Mouse (Mus musculus) layer of hippocampus, adult 9-10 months (tissue): Measurements from ENCODE around the gene Ddx6.

Experiments used
- DNase-seq: peaks from one replicate; pipeline ENCODE4 v3.0.0; 2022; ENCODE audit warnings: low spot score

The Ddx6 gene

DNA sequence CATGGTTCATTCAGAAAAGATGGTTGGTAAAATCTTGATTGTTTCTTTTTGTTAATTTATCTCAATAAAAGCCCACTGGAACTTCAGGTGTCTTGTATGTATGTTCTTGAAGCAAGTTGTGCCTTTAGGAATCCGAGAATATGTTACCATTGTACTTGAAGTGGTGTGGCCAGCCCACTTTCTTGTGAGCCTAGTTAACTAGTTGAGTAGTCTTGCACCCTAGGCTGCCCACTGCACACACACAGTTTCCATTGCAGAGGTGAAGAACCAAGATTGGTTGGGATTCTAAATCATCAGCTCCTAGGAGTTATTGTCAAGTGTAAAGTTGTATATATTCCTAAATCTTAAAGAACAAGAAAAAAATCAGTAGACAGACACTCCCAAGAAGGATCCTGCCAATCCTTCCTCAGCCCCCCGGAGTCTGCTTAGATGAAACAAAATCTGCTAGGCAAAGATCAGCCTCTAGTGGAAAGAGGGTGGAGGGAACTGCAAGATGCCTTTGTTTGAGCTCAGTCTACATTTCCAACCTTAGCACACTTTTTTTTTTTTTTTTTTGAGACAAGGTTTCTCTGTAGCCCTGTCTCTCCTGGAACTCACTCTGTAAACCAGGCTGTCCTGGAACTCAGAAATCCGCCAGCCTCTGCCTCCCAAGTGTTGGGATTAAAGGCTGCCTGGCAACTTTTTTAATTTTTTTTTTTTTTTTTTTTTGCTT, 36.1 kb downstream of the Ddx6 start:
- no peak for DNase-seq

DNA sequence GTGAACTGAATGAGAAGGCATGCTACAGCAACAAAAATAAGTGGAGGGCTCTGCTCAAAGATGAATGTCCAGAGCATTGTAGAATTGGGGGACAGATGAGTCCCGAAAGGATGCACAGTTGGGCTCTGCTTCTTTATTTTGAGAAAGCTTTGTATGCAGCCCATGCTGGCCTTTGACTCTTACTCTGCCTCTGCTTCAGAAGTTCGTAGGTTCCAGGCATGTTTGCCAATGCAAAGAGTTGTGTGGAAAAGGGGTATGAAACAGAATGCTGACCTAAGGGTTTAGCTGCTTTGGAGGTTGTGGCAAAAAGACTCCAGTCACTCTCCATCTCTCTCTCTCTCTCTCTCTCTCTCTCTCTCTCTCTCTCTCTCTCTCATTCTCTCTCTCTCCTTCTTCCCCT, 36.9 kb downstream of the Ddx6 start:
- no peak for DNase-seq

- no peak for DNase-seq
Observed at GRCm38 (mm10) chr9:44643103-44643502, 38.4 kb downstream of the Ddx6 start.

- no peak for DNase-seq
Observed at GRCm38 (mm10) chr9:44644186-44644585, 39.5 kb downstream of the Ddx6 start.

DNA sequence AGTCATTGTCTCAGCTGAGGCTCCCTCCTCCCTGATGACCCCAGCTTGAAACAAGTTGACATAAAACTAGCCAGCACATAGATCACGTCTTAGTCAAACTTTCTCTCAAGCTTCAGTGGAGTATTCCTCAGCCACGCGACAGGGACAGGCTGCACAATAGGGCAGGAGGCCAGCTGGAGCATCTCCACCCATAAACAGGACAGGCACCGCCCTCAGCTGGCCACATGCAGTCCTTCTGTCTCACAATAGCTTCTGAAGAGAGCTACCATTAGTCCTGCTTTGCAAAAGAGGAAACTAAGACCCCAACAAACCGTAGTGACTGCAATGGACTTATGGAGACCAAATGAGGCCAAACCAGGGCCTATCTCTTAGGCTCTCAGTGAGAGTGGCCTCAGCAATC, 40.8 kb downstream of the Ddx6 start:
- DNase-seq = no peak

- DNase-seq = no peak
Observed at GRCm38 (mm10) chr9:44645924-44646323, 41.2 kb downstream of the Ddx6 start.

DNA sequence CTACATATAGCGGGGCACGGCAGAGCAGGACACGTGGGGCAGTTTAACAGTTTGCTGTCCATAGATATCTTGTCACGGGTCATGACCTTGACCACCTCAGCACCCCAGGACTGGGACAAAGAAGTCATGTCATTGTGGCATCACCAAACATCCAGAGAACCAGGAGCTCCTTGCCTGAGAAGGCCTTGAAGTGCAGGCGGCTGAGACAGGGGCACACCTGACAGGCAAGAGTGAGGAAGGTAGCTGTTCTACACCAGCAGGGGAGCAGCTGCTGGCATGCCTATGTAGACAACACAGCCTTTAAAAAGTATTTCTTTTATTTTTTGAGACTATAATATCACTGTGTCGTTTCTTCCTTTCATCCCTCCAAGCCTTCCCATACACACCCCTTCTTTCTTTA, 41.7 kb downstream of the Ddx6 start:
- DNase-seq = no peak

- no peak for DNase-seq
Observed at GRCm38 (mm10) chr9:44647026-44647425, 42.3 kb downstream of the Ddx6 start.

GRCm38 (mm10) chr9:44647656-44648055, 43.0 kb downstream of the Ddx6 start:
- no peak for DNase-seq

GRCm38 (mm10) chr9:44648881-44649281, 44.2 kb downstream of the Ddx6 start:
- DNase-seq = no peak

DNA sequence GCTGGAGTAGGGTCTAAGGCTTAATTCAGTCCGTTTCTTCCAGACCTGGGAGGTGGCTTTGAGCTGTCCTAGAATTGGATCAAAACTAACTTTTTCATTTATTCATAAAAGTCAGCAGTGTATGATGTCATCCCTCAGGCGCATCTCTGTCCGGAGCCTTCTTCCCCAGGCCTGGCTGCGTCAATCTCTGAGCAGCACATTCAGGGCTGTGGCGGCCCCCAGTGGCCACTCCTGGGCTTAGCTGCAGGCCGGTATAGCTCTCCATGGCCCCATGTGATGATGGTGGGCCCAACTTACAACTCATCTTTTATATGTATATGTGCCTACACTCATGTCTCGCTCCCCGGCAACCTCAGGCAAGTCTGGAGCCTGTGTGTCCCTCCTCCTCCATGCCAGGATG, 47.3 kb downstream of the Ddx6 start:
- peak; percentile 27 for DNase-seq

DNA sequence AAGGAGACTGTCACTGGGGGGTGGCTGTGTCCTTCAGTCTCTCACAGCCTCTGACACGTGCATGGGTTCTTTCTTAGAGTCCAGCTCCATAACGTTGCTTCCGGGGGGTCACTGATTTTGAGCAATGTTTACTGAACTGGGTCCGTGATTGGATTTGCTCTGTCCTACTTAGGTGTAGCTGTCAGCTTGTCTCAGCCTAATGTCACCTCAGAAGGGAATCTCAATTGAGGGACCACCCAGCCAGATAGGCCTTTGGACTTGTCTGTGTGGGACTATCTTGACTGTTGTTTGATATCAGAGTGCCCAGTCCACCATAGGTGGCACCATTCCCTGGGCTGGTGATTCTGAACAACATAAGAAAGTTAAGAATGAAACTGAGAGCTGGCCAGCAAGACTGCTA, 49.2 kb downstream of the Ddx6 start:
- DNase-seq = no peak

DNA sequence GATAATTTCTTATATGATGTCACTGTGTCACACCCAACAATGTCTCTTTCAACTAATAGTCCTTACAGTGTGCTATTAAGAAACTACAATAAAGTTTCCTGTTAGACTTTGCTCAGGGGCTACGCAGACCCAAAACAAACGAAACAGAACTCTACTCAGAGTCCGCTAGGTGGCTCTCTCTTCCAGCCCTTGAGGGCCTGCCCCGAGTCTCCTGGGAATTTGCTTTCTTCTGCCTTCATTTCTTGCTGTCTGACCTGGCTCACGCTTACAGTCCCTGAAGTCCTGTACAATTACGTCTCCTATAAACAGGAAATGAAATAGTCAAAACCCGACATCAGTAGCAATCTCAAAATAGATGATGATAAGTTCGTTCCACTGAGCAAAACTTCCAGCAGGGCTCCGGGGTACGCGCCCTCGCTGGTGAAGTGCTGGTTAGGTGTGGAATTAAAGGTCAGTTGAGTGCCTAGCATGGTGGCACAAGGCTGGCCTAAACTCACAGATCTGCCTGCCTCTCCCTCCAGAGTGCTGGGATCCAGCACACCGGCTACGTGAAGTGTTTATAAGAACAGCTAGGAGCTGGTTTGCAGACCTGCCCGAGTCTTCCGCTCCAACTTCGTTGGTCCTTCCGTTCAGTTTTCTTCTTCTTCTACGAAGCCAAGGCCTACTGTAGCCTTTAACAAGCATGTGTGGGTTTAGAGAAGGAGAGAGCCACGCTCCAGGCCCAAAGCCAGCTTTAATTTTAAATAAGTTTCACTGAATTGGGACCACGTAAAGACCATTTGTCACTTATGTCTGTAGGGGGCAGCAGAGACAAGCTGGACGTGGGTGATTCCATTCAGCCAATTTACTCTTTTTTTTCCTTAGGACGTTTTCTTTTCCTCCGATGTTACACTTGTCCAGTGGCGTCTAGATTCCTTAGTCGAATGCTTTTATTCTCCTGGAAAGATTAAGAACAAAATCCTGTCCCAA, 50.7 kb downstream of the Ddx6 start:
- DNase-seq = peak; percentile 30

- no peak for DNase-seq
Observed at GRCm38 (mm10) chr9:44663706-44664105, 59.0 kb downstream of the Ddx6 start.

- no peak for DNase-seq
Observed at GRCm38 (mm10) chr9:44671416-44671815, 66.7 kb downstream of the Ddx6 start.

GRCm38 (mm10) chr9:44672291-44672865, 67.7 kb downstream of the Ddx6 start:
- DNase-seq = no peak

DNA sequence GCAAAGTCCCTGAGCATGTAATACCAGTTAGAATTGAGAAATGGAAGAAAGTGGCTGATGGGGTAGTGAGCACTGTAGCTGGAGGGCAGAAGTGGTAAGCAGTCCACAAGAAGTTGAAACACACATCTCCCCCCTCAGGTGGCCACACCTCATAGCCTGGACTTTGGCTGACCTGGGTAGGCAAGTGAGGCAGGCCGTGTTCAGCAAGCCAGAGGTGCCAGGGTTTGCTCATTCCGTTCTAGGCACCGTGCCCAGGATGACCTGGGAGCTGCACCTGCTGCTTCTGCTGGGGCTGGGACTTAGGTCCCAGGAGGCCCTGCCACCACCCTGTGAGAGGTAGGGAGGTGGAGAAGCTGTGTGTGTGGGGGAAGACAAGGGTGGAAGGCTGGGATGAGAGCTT, 68.3 kb downstream of the Ddx6 start, which contains the start of gene Treh:
TSS of gene Treh (plus strand) at position 229 of the 400 bp plus-strand sequence.
- no peak for DNase-seq

GRCm38 (mm10) chr9:44678288-44678871, 73.7 kb downstream of the Ddx6 start:
- no peak for DNase-seq

DNA sequence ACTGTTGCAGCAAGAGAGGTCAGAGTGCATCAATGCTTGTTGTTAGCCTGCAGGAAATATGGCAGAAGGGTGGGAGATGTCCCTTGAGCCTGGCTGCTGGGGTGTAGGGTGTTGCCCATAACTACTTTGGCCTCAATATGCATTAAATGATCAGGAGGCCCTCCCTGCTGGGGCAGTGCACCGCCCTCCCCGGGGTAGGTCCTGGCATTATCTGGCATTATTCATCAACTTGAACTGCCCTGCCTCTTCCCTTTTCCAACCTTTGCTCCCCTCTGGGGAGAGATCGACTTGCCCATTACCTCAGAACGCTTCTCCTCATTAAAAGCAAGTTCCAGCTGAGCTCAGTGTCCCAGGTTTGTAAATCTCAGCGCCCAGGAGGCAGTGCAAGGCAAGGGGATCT, 74.9 kb downstream of the Ddx6 start:
- DNase-seq = no peak

DNA sequence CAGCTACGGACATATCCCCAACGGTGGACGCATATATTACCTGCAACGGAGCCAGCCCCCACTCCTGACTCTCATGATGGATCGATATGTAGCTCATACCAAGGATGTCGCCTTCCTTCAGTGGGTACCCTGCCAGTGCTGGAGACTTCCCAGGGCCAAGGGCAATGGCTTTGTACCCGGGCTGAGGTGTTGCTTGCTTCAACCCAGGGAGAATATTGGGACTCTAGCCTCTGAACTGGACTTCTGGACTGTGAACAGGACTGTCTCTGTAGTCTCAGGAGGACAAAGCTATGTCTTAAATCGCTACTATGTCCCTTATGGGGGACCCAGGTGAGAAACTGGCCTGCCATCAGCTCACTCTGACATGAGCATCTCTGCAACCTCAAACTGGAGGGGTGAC, 78.4 kb downstream of the Ddx6 start:
- DNase-seq = no peak

DNA sequence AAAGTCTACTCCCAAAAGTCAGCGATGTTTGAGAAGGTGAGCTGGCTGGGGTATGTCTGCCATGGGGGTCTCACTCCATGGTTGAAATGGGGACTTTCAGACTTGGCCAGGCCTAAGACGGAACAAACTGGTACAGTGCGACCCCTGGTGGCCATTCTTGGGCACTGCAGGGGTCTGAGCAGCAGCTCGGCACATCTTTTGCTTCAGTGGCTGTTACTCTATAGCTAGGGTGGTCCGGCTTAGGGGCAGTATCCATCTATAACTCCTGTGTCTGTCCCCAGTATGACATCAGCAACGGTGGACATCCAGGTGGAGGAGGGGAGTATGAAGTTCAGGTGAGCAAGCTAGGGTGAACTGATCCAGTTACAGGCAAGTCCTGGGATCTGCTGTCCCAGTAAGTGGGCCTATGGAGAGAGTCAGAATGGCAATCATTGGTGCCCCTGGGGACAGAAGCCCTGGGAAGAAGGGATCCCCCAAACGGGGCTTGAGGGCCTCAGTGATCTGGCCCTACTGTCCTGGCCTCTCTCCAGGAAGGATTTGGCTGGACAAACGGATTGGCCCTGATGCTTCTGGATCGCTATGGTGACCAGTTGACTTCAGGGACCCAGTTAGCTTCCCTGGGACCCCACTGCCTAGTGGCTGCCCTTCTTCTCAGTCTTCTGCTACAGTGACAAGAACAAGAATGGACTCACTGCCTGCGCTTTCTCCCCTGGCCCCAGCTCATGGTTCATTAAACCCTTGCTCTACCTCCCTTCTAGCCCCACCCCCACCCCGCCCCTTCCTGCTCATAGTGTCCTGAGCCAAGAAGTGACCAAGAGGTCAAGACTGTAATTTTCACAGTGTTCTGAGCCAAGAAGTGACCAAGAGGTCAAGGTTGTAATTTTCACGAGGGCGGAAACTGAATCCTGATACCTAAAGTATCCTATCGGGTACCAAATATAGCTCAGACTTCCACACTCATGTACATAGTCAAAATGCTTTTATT, 80.9 kb downstream of the Ddx6 start:
- DNase-seq = peak; percentile 35
